Mouse (Mus musculus) midbrain, embryonic 14.5 days (tissue): ENCODE data around the gene Selenow. TPM values are rescaled to one million over a fixed set of nuclear protein-coding genes. Genes with fewer than 3 reads are reported as not detected.

Source experiments
- ATAC-seq: fragments of 200-750 bp; cut with Nextera tagmentation; 2 replicates; pipeline ENCODE4 v1.8.0; 2017; ENCODE audit warnings: moderate number of reproducible peaks, moderate library complexity; ENCODE audit not compliant: low FRiP score, low TSS enrichment
- DNase-seq: peaks from one replicate; pipeline ENCODE4 v3.0.0-alpha.2; 2015
- H3K27ac ChIP-seq: fragments of 300-500 bp; sonication (generic); replicated peaks from 2 replicates; pipeline ENCODE4 v1.5.1; 2014; ENCODE audit warnings: mild to moderate bottlenecking, low read depth, low read length, moderate library complexity
- H3K27me3 ChIP-seq: fragments of 300-500 bp; sonication (generic); 2 replicates; pipeline ENCODE4 v1.6.1; 2014; ENCODE audit warnings: low read length, control low read depth, mixed read lengths; ENCODE audit not compliant: control insufficient read depth, insufficient read depth
- H3K36me3 ChIP-seq: fragments of 300-500 bp; sonication (generic); 2 replicates; pipeline ENCODE4 v1.6.1; 2014; ENCODE audit warnings: low read length, control low read depth; ENCODE audit not compliant: control insufficient read depth, insufficient read depth
- H3K4me1 ChIP-seq: fragments of 300-500 bp; sonication (generic); 2 replicates; pipeline ENCODE4 v1.6.1; 2014; ENCODE audit warnings: mild to moderate bottlenecking, antibody characterized with exemption, low read length, control low read depth; ENCODE audit not compliant: control insufficient read depth, insufficient read depth
- H3K4me2 ChIP-seq: fragments of 300-500 bp; sonication (generic); 2 replicates; pipeline ENCODE4 v1.6.1; 2014; ENCODE audit warnings: mild to moderate bottlenecking, low read length, moderate library complexity
- H3K4me3 ChIP-seq: fragments of 300-500 bp; sonication (generic); replicated peaks from 2 replicates; pipeline ENCODE4 v1.5.1; 2014; ENCODE audit warnings: low read depth, low read length
- H3K9ac ChIP-seq: fragments of 300-500 bp; sonication (generic); replicated peaks from 2 replicates; pipeline ENCODE4 v1.6.1; 2014; ENCODE audit warnings: mild to moderate bottlenecking, low read length, moderate library complexity
- H3K9me3 ChIP-seq: fragments of 300-500 bp; sonication (generic); 2 replicates; pipeline ENCODE4 v1.6.1; 2016; ENCODE audit warnings: low read length, control low read depth, mixed read lengths; ENCODE audit not compliant: control insufficient read depth
- WGBS: fragments of 180-500 bp; shearing (Covaris S2); extraction: QIAGEN DNeasy Blood & Tissue Kit; methylation state at CpG from one replicate; pipeline ENCODE4 v1.1.7; 2014; 5-methylcytosine and 5-hydroxymethylcytosine counted together
- polyA plus RNA-seq: library from polyadenylated mRNA; unstranded; fragments of >200 nt; fragmentation: Nextera tagmentation; extraction: Ambion mirVana; gene quantifications from 2 replicates; pipeline ENCODE4 v1.2.1, GENCODE M21; 2014

Selenow gene
- 1,539 and 1,832 TPM in 2 replicates for polyA plus RNA-seq

GRCm38 (mm10) chr7:15922220-15922773 is at the start of gene Selenow:
Gene Selenow (minus strand): TSS chr7:15922402.
- H3K4me3 ChIP-seq: peak within 1 kb of the TSS; percentile 82
- peak within 1 kb of the TSS; percentile 89 for H3K4me2 ChIP-seq
- H3K4me1 ChIP-seq: peaks cover 24% of the 10 kb centered on the region
- peak within 1 kb of the TSS; percentile 78 for H3K9ac ChIP-seq
- ATAC-seq (peak; percentile 94), DNase-seq (peak; percentile 96)
- no peaks in the 10 kb centered on the region for H3K9me3 ChIP-seq
- H3K27ac ChIP-seq: peak within 1 kb of the TSS; percentile 83
- no peaks in the 10 kb centered on the region for H3K27me3 ChIP-seq
- under 1% methylated on average over 33 of the region's 33 CpGs for WGBS
- peaks cover 28% of the 10 kb centered on the region for H3K36me3 ChIP-seq

DNA sequence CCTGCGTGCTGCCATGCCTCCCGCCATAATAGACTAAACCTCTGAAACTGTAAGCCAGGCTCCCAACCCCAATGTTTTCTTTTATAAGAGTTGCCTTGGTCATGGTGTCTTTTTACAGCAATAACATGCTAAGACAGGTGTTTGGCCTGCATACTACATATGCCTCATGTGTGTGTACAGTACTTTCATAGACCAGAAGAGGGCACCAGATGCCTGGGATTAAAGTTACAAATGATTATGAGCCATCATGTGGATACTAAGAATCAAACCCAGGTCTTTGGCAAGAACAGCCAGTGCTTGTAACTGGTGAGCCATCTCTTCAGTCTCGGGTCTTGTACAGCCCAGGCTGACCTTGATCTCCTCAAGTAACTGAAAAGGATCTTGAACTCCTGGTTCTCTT is 47.5 kb upstream of the Selenow start:
- no peak overlapping the region for H3K4me2 ChIP-seq
- no peak for DNase-seq
- H3K4me3 ChIP-seq: no peak overlapping the region
- 0 out of 2 replicates have a peak, but pooled peaks cover 3% of the 10 kb centered on the region for H3K9me3 ChIP-seq
- ATAC-seq: no peak
- H3K9ac ChIP-seq: no peak overlapping the region
- 86% methylated on average over 3 of the region's 3 CpGs for WGBS
- H3K4me1 ChIP-seq: no peaks in the 10 kb centered on the region
- H3K36me3 ChIP-seq: peaks cover 36% of the 10 kb centered on the region
- H3K27me3 ChIP-seq: no peaks in the 10 kb centered on the region
- H3K27ac ChIP-seq: no peak overlapping the region

GRCm38 (mm10) chr7:15968322-15968721 is 46.1 kb upstream of the Selenow start:
- no peaks in the 10 kb centered on the region for H3K27me3 ChIP-seq
- no peak overlapping the region for H3K27ac ChIP-seq
- 0 out of 2 replicates have a peak, but pooled peaks cover 3% of the 10 kb centered on the region for H3K9me3 ChIP-seq
- 88% methylated on average over 8 of the region's 8 CpGs for WGBS
- H3K4me2 ChIP-seq: no peak overlapping the region
- H3K36me3 ChIP-seq: peaks cover 25% of the 10 kb centered on the region
- DNase-seq (no peak), ATAC-seq (no peak)
- H3K4me1 ChIP-seq: no peaks in the 10 kb centered on the region
- H3K4me3 ChIP-seq: no peak overlapping the region
- no peak overlapping the region for H3K9ac ChIP-seq

DNA sequence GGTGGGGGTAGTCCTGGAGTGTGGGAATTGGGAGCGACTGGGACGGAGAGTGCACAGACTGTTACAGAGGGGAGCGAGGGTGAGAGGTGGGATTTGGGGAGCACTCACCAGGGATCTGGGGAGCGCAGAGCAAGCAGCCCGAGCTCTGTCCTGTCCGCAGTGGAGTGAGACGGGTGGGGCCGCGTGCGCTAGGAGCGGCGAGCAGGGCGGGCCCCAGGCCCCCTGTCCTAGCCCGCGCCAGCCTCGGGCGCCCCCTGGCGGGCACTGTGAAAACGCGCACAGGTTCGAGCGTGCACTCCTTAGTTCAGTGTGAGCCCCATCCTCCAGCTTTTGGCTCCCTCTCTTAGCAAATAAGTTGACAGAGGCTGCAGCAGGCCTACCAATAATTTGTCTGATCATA is 45.1 kb upstream of the Selenow start, which contains the start of gene Ehd2:
Gene Ehd2, minus strand, starts transcription at position 256 of the 400 bp plus-strand sequence.
- Histone ChIP-seq H3K27ac (no peak within 1 kb of the TSS), H3K36me3 (peaks cover 16% of the 10 kb centered on the region), H3K9ac (no peak within 1 kb of the TSS), H3K27me3 (no peaks in the 10 kb centered on the region), H3K9me3 (0 out of 2 replicates have a peak, but pooled peaks cover 3% of the 10 kb centered on the region), H3K4me3 (peak within 1 kb of the TSS; percentile 19), H3K4me2 (peak within 1 kb of the TSS; percentile 43), H3K4me1 (no peaks in the 10 kb centered on the region)
- ATAC-seq: peak; percentile 59
- 1% methylated on average over 22 of the region's 22 CpGs for WGBS
- DNase-seq: peak; percentile 73

- H3K36me3 ChIP-seq: peaks cover 8% of the 10 kb centered on the region
- H3K4me1 ChIP-seq: no peaks in the 10 kb centered on the region
- no peak for ATAC-seq
- H3K4me2 ChIP-seq: no peak overlapping the region
- no peak for DNase-seq
- H3K27ac ChIP-seq: no peak overlapping the region
- 0 out of 2 replicates have a peak, but pooled peaks cover 3% of the 10 kb centered on the region for H3K9me3 ChIP-seq
- no peak overlapping the region for H3K9ac ChIP-seq
- H3K27me3 ChIP-seq: no peaks in the 10 kb centered on the region
- H3K4me3 ChIP-seq: no peak overlapping the region
- WGBS: 77% methylated on average over 3 of the region's 3 CpGs
Measured at GRCm38 (mm10) chr7:15966489-15966888, 44.3 kb upstream of the Selenow start.

- ATAC-seq (no peak), DNase-seq (no peak)
- H3K4me1 ChIP-seq: no peaks in the 10 kb centered on the region
- H3K36me3 ChIP-seq: no peaks in the 10 kb centered on the region
- no peak overlapping the region for H3K4me3 ChIP-seq
- WGBS: 90% methylated on average over 32 of the region's 32 CpGs
- H3K27me3 ChIP-seq: no peaks in the 10 kb centered on the region
- H3K27ac ChIP-seq: no peak overlapping the region
- H3K9ac ChIP-seq: no peak overlapping the region
- no peaks in the 10 kb centered on the region for H3K9me3 ChIP-seq
- H3K4me2 ChIP-seq: no peak overlapping the region
Measured at GRCm38 (mm10) chr7:15963798-15964652, 41.8 kb upstream of the Selenow start.

GRCm38 (mm10) chr7:15962311-15963288 is 40.4 kb upstream of the Selenow start:
- no peak overlapping the region for H3K4me3 ChIP-seq
- no peaks in the 10 kb centered on the region for H3K27me3 ChIP-seq
- 35% methylated on average over 12 of the region's 12 CpGs for WGBS
- H3K36me3 ChIP-seq: no peaks in the 10 kb centered on the region
- ATAC-seq (peak; percentile 51), DNase-seq (peak; percentile 58)
- H3K4me1 ChIP-seq: no peaks in the 10 kb centered on the region
- no peak overlapping the region for H3K9ac ChIP-seq
- H3K4me2 ChIP-seq: no peak overlapping the region
- no peaks in the 10 kb centered on the region for H3K9me3 ChIP-seq
- no peak overlapping the region for H3K27ac ChIP-seq

DNA sequence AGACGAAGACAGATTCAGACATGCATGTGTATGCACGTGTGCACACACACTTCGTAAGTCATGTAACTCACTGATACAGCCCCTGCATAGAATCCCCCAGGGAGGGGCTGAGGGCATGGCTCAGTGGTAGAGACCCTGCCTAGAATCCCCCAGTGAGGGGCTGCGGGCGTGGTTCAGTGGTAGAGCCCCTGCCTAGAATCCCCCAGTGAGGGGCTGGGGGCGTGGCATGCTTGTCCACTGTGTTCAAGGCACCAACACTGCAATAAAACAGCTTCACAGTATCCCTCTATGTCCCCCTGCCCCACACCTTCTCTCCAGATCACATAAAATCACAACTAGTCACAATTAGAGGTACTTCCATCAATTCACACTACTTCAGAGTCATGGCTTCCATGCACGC is 39.6 kb upstream of the Selenow start:
- no peak overlapping the region for H3K9ac ChIP-seq
- no peak overlapping the region for H3K4me3 ChIP-seq
- H3K4me2 ChIP-seq: no peak overlapping the region
- H3K27me3 ChIP-seq: no peaks in the 10 kb centered on the region
- H3K36me3 ChIP-seq: no peaks in the 10 kb centered on the region
- DNase-seq (no peak), ATAC-seq (no peak)
- no peaks in the 10 kb centered on the region for H3K9me3 ChIP-seq
- H3K27ac ChIP-seq: no peak overlapping the region
- 90% methylated on average over 7 of the region's 7 CpGs for WGBS
- H3K4me1 ChIP-seq: no peaks in the 10 kb centered on the region
